Mouse (Mus musculus) cerebellum, adult 2 months (tissue): ENCODE results near the gene Lin28b. TPM values are rescaled to one million over a fixed set of nuclear protein-coding genes. Genes with fewer than 3 reads are reported as not detected.
A peak's percentile ranks its signal among the peaks of the same experiment; 100 is the strongest.

Experiments used
- DNase-seq, 2 experiments: peaks; one replicate each; pipeline ENCODE4 v3.0.0; 2021
- H3K27ac ChIP-seq: fragments of 200-500 bp; 2 replicates; pipeline ENCODE4 v1.5.1; 2012; ENCODE audit warnings: low read length, control low read depth, inconsistent platforms; ENCODE audit not compliant: insufficient read depth
- H3K27me3 ChIP-seq: fragments of 200-500 bp; 2 replicates; pipeline ENCODE4 v1.6.1; 2012; ENCODE audit warnings: inconsistent platforms, mild to moderate bottlenecking, low read length, moderate library complexity; ENCODE audit not compliant: control insufficient read depth, insufficient read depth
- H3K4me1 ChIP-seq: fragments of 200-500 bp; 2 replicates; pipeline ENCODE4 v1.6.1; 2011; ENCODE audit warnings: low read length; ENCODE audit not compliant: control insufficient read depth, insufficient read depth
- H3K4me3 ChIP-seq: fragments of 200-500 bp; replicated peaks from 2 replicates; pipeline ENCODE3; 2011; ENCODE audit warnings: mild to moderate bottlenecking, low read depth, low read length, control low read depth; ENCODE audit not compliant: insufficient read depth
- CTCF ChIP-seq: fragments of 200-500 bp; IDR thresholded peaks from 2 replicates; pipeline ENCODE4 v1.5.1; 2011; ENCODE audit warnings: low read depth, mild to moderate bottlenecking, control low read depth, low read length, moderate library complexity, borderline replicate concordance; ENCODE audit not compliant: insufficient read depth
- POLR2A ChIP-seq: fragments of 200-500 bp; IDR thresholded peaks from 2 replicates; pipeline ENCODE4 v1.6.1; 2011; ENCODE audit warnings: low read length, control low read depth, borderline replicate concordance; ENCODE audit not compliant: insufficient read depth
- WGBS: fragments of 180-500 bp; shearing (Covaris S2); methylation state at CpG from one replicate; pipeline ENCODE4 v1.1.7; 2018; 5-methylcytosine and 5-hydroxymethylcytosine counted together
- polyA plus RNA-seq: library from polyadenylated mRNA; depleted of rRNA; stranded (reverse); fragments of >200 nt; gene quantifications from 2 replicates; pipeline ENCODE4 v1.2.3, GENCODE M21; 2012

Gene Lin28b
- polyA plus RNA-seq, 1 experiment, result 3.2 TPM

DNA sequence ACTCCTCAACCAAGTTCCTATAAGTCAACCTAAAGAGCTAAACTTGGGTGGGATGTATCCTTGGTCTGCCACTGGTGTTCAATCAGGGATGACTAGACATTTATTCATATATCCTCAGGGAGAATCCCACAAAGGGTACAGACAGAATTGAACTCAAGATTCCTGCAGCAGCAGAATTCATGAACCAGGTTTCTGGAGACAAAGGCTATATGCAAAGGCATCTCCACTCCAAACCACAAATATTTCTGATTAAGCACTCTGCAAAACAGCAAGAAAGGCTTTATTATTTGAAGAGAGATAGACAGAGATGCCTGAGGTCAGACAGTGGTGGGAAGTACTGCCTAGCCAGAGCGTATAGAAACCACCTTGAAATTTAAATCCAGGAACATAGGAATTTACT, 88.0 kb downstream of the Lin28b start:
- TF ChIP-seq POLR2A, result no peak
- no peak for TF ChIP-seq CTCF
- DNase-seq, result no peak
- 95% methylated on average over 1 of the region's 1 CpGs for WGBS
- Histone ChIP-seq H3K27me3 (no peaks in the 10 kb centered on the region), H3K4me3 (no peak overlapping the region), H3K4me1 (no peaks in the 10 kb centered on the region), H3K27ac (no peak overlapping the region)

GRCm38 (mm10) chr10:45382637-45382958, 103.6 kb downstream of the Lin28b start:
- whole genome bisulfite sequencing, result 58% methylated on average over 3 of the region's 3 CpGs
- TF ChIP-seq CTCF (no peak), POLR2A (no peak)

GRCm38 (mm10) chr10:45381937-45382636, 104.1 kb downstream of the Lin28b start:
- Histone ChIP-seq H3K4me1 (no peaks in the 10 kb centered on the region), H3K4me3 (no peak overlapping the region), H3K27me3 (no peaks in the 10 kb centered on the region; the same call in 1 of the 2 replicates), H3K27ac (no peak overlapping the region)
- TF ChIP-seq CTCF, result no peak
- no peak for TF ChIP-seq POLR2A
- no peak for DNase-seq

More at GRCm38 (mm10) chr10:45382637-45382958, 103.6 kb downstream of the Lin28b start:
- H3K27ac ChIP-seq, result no peak overlapping the region
- no peaks in the 10 kb centered on the region; the same call in 1 of the 2 replicates for H3K27me3 ChIP-seq
- H3K4me3 ChIP-seq, result no peak overlapping the region
- no peak for DNase-seq
- H3K4me1 ChIP-seq, result no peaks in the 10 kb centered on the region

GRCm38 (mm10) chr10:45378269-45378668, 107.9 kb downstream of the Lin28b start:
- 94% methylated on average over 3 of the region's 3 CpGs for WGBS
- TF ChIP-seq CTCF (no peak), POLR2A (no peak)

DNA sequence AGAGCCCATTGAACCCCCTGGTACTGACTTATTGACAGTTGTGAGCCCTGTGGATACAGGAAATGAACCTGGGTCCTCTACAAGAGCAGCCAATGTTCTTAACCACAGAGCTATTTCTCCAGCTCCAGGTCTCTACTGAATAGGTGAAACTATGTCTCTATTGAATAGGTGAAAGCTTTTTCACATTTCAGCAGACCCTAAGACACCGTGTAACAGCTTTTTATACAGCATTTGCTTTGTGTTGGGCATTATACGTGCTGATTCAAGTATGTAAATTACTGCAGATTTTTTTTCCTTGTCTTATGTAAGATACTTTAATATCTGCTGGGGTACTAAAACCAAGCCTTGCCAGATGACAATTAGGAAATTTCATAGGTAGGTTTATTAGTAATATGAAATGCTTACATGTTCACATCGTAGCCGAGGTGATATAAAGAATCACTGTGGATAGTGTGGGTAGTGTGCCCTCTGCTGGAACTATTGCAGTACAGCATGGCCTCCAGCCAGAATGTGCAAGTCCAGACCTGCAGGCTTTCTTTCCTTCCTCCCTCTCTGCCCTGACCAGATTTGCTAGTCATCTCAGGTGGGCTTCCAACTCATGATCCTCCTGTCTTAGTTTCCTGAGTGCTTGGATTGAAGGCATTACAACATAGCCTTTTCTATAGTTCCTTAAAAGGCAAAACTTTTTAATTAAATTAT, 113.1 kb downstream of the Lin28b start:
- TF ChIP-seq CTCF (peak; percentile 78), POLR2A (no peak)
- H3K4me3 ChIP-seq, result no peak overlapping the region
- 36% methylated on average over 4 of the region's 4 CpGs for WGBS
- no peaks in the 10 kb centered on the region for H3K4me1 ChIP-seq
- H3K27me3 ChIP-seq, result no peaks in the 10 kb centered on the region
- DNase-seq, result peak; percentile 57
- no peak overlapping the region for H3K27ac ChIP-seq

More at GRCm38 (mm10) chr10:45378269-45378668, 107.9 kb downstream of the Lin28b start:
- DNase-seq, result no peak
- no peak overlapping the region for H3K4me3 ChIP-seq
- H3K27me3 ChIP-seq, result no peaks in the 10 kb centered on the region; the same call in 1 of the 2 replicates
- H3K27ac ChIP-seq, result no peak overlapping the region
- no peaks in the 10 kb centered on the region for H3K4me1 ChIP-seq

DNA sequence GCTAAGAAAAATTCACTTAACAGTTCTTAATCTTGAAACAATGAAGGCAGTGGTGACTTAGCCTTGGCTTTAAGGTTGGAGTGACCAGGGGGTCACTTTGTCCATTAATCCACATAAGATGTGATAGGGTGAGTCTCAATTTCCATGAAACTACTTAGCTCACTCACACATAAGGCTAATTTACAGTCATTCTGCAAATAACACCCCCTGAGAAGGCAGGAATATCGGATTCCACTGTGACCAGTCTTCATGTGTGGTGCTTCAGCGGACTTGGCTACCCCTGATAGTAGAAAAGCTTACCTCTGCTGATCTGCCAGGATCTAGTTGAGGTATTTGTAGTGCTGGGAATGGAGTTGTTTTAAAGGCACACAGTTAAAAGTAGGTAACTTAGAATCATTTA, 115.7 kb downstream of the Lin28b start:
- WGBS, result 87% methylated on average over 2 of the region's 2 CpGs
- Histone ChIP-seq H3K27me3 (no peaks in the 10 kb centered on the region), H3K4me3 (no peak overlapping the region), H3K27ac (no peak overlapping the region), H3K4me1 (no peaks in the 10 kb centered on the region)
- TF ChIP-seq POLR2A, result no peak
- TF ChIP-seq CTCF, result no peak
- no peak for DNase-seq

DNA sequence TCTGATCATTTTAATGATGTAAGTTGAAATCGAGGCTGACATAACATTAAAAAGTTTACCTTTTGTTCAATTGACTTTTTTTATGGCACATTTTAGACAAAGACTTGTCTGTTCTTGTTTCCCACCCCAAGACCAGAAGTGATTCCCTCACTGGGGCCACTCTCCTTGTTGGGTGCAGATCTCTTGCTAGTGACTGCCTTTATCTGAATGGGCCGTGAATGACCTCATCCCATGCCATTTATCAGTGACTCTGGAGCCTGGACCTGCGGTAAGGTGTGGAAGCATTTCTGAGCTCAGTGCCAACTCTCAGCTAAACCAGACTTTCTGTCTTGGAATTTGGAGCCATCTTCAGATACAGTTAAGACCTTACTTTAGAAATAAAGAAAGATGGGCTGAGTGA, 116.6 kb downstream of the Lin28b start:
- Histone ChIP-seq H3K4me3 (no peak overlapping the region), H3K27ac (no peak overlapping the region), H3K4me1 (no peaks in the 10 kb centered on the region), H3K27me3 (no peaks in the 10 kb centered on the region)
- TF ChIP-seq POLR2A, result no peak
- TF ChIP-seq CTCF, result no peak
- WGBS, result 89% methylated on average over 3 of the region's 3 CpGs
- DNase-seq, result no peak
